Mouse (Mus musculus) intestine, embryonic 14.5 days (tissue): ENCODE data around the gene Siglece. TPM values are rescaled to one million over a fixed set of nuclear protein-coding genes. Genes with fewer than 3 reads are reported as not detected.

Experiments used
- ATAC-seq: fragments of 200-750 bp; cut with Nextera tagmentation; replicated peaks from 2 replicates; pipeline ENCODE4 v1.8.0; 2017; ENCODE audit warnings: low read depth, moderate number of reproducible peaks, moderate TSS enrichment, moderate library complexity; ENCODE audit not compliant: low FRiP score, low TSS enrichment
- DNase-seq: peaks from one replicate; pipeline ENCODE4 v3.0.0-alpha.2; 2018; ENCODE audit warnings: low spot score
- H3K27ac ChIP-seq: fragments of 300-500 bp; sonication (generic); 2 replicates; pipeline ENCODE4 v1.5.1; 2014; ENCODE audit warnings: low read depth, mild to moderate bottlenecking, control low read depth
- H3K27me3 ChIP-seq: fragments of 300-500 bp; sonication (generic); replicated peaks from 2 replicates; pipeline ENCODE4 v1.6.1; 2014; ENCODE audit warnings: low read length, control low read depth; ENCODE audit not compliant: control insufficient read depth, insufficient read depth
- H3K36me3 ChIP-seq: fragments of 300-500 bp; sonication (generic); 2 replicates; pipeline ENCODE4 v1.6.1; 2014; ENCODE audit warnings: low read length, control low read depth; ENCODE audit not compliant: control insufficient read depth, insufficient read depth
- H3K4me1 ChIP-seq: fragments of 300-500 bp; sonication (generic); replicated peaks from 2 replicates; pipeline ENCODE4 v1.6.1; 2014; ENCODE audit warnings: low read length, control low read depth, mixed read lengths; ENCODE audit not compliant: control insufficient read depth, insufficient read depth
- H3K4me2 ChIP-seq: fragments of 300-500 bp; sonication (generic); 2 replicates; pipeline ENCODE4 v1.6.1; 2014; ENCODE audit warnings: low read length
- H3K4me3 ChIP-seq: fragments of 300-500 bp; sonication (generic); 2 replicates; pipeline ENCODE4 v1.5.1; 2014; ENCODE audit warnings: low read depth, low read length, control low read depth, mixed read lengths
- H3K9ac ChIP-seq: fragments of 300-500 bp; sonication (generic); 2 replicates; pipeline ENCODE4 v1.6.1; 2014; ENCODE audit warnings: mild to moderate bottlenecking, low read length
- H3K9me3 ChIP-seq: fragments of 300-500 bp; sonication (generic); 2 replicates; pipeline ENCODE4 v1.6.1; 2016; ENCODE audit warnings: low read length, control low read depth; ENCODE audit not compliant: control insufficient read depth
- WGBS: fragments of 180-500 bp; shearing (Covaris S2); extraction: QIAGEN DNeasy Blood & Tissue Kit; methylation state at CpG from one replicate; pipeline ENCODE4 v1.1.7; 2014; 5-methylcytosine and 5-hydroxymethylcytosine counted together
- polyA plus RNA-seq: library from polyadenylated mRNA; unstranded; fragments of >200 nt; fragmentation: Nextera tagmentation; extraction: Ambion mirVana; gene quantifications from 2 replicates; pipeline ENCODE4 v1.2.1, GENCODE M21; 2014

Siglece gene
- polyA plus RNA-seq, 1 experiment from 2014 or later = 1.7 TPM

GRCm38 (mm10) chr7:43622927-43623326 lies 37.0 kb downstream of the Siglece start:
- no peaks in the 10 kb centered on the region for H3K4me1 ChIP-seq
- no peak for ATAC-seq
- no peaks in the 10 kb centered on the region for H3K9me3 ChIP-seq
- no peak overlapping the region for H3K4me2 ChIP-seq
- H3K27ac ChIP-seq = no peak overlapping the region
- no peak overlapping the region for H3K4me3 ChIP-seq
- H3K27me3 ChIP-seq = no peaks in the 10 kb centered on the region
- no peaks in the 10 kb centered on the region for H3K36me3 ChIP-seq
- WGBS = 72% methylated on average over 7 of the region's 7 CpGs
- no peak overlapping the region for H3K9ac ChIP-seq
- no peak for DNase-seq

- Histone ChIP-seq H3K4me1 (no peaks in the 10 kb centered on the region), H3K4me2 (no peak overlapping the region), H3K4me3 (no peak overlapping the region), H3K9ac (no peak overlapping the region), H3K36me3 (no peaks in the 10 kb centered on the region), H3K27me3 (no peaks in the 10 kb centered on the region), H3K27ac (no peak overlapping the region), H3K9me3 (no peaks in the 10 kb centered on the region)
- 91% methylated on average over 14 of the region's 14 CpGs for WGBS
- ATAC-seq = no peak
- no peak for DNase-seq
These were observed 46.0 kb downstream of the Siglece start for GRCm38 (mm10) chr7:43613816-43614551.

GRCm38 (mm10) chr7:43608316-43608824 lies 51.6 kb downstream of the Siglece start:
- ATAC-seq = no peak
- no peaks in the 10 kb centered on the region for H3K4me1 ChIP-seq
- 68% methylated on average over 7 of the region's 7 CpGs for WGBS

GRCm38 (mm10) chr7:43607743-43608287 lies 52.1 kb downstream of the Siglece start:
- Histone ChIP-seq H3K4me3 (no peak overlapping the region), H3K36me3 (no peaks in the 10 kb centered on the region), H3K27ac (no peak overlapping the region), H3K4me2 (no peak overlapping the region; the same call in 1 of the 2 replicates), H3K4me1 (no peaks in the 10 kb centered on the region), H3K9me3 (no peaks in the 10 kb centered on the region), H3K27me3 (no peaks in the 10 kb centered on the region), H3K9ac (no peak overlapping the region)
- DNase-seq = no peak
- no peak for ATAC-seq
- WGBS = 46% methylated on average over 5 of the region's 5 CpGs

More at GRCm38 (mm10) chr7:43608316-43608824, 51.6 kb downstream of the Siglece start:
- Histone ChIP-seq H3K4me3 (no peak overlapping the region), H3K9ac (no peak overlapping the region), H3K9me3 (no peaks in the 10 kb centered on the region), H3K36me3 (no peaks in the 10 kb centered on the region), H3K27ac (no peak overlapping the region), H3K27me3 (no peaks in the 10 kb centered on the region), H3K4me2 (no peak overlapping the region)
- DNase-seq = no peak

- no peaks in the 10 kb centered on the region for H3K36me3 ChIP-seq
- no peak within 1 kb of the TSS for H3K27ac ChIP-seq
- H3K4me2 ChIP-seq = peak within 1 kb of the TSS; percentile 60
- no peak within 1 kb of the TSS for H3K9ac ChIP-seq
- H3K4me1 ChIP-seq = no peaks in the 10 kb centered on the region
- no peaks in the 10 kb centered on the region for H3K27me3 ChIP-seq
- H3K4me3 ChIP-seq = peak within 1 kb of the TSS; percentile 36
- ATAC-seq (peak; percentile 75), DNase-seq (peak; percentile 77)
- WGBS = 16% methylated on average over 41 of the region's 41 CpGs
- no peaks in the 10 kb centered on the region for H3K9me3 ChIP-seq
These were observed 52.8 kb downstream of the Siglece start, which contains the start of gene Zfp819 for GRCm38 (mm10) chr7:43606896-43607742. Zfp819 (plus strand) TSS chr7:43607169.

- 26% methylated on average over 5 of the region's 5 CpGs for WGBS
- Histone ChIP-seq H3K9ac (no peak overlapping the region), H3K4me3 (no peak overlapping the region), H3K4me1 (0 out of 2 replicates have a peak, but pooled peaks cover 3% of the 10 kb centered on the region), H3K27ac (no peak overlapping the region), H3K4me2 (no peak overlapping the region), H3K27me3 (no peaks in the 10 kb centered on the region), H3K9me3 (no peaks in the 10 kb centered on the region), H3K36me3 (no peaks in the 10 kb centered on the region)
- ATAC-seq = no peak
- no peak for DNase-seq
These were observed 58.1 kb downstream of the Siglece start for GRCm38 (mm10) chr7:43601884-43602283.

Other genes starting within 250 kb of the Siglece start
- 0.22 and 0.60 TPM in 2 replicates for gene Lim2, start 232.5 kb downstream of the Siglece start, polyA plus RNA-seq
- 2.8 and 3.4 TPM in 2 replicates for gene Nkg7, start 223.1 kb downstream of the Siglece start, polyA plus RNA-seq
- gene Cldnd2, start 219.4 kb downstream of the Siglece start, polyA plus RNA-seq = not detected in 2 replicates
- 347 and 370 TPM in 2 replicates for gene Etfb, start 216.1 kb downstream of the Siglece start, polyA plus RNA-seq
- gene Gm45233, start 216.0 kb downstream of the Siglece start, polyA plus RNA-seq = 0.39 TPM in 1 of 2 replicates, not detected in the other
- gene Vsig10l, start 197.0 kb downstream of the Siglece start, polyA plus RNA-seq = 4.2 and 5.6 TPM in 2 replicates
- 0.67 and 0.72 TPM in 2 replicates for gene Iglon5, start 170.1 kb downstream of the Siglece start, polyA plus RNA-seq
- gene 4931406B18Rik, start 154.2 kb downstream of the Siglece start, polyA plus RNA-seq = not detected in 2 replicates
- gene Cd33, start 115.7 kb downstream of the Siglece start, polyA plus RNA-seq = 1.7 and 2.0 TPM in 2 replicates
- gene Zfp658, start 97.9 kb downstream of the Siglece start, polyA plus RNA-seq = 3.4 and 3.8 TPM in 2 replicates
- 12.4 TPM in 2 replicates for gene Zfp719, start 80.6 kb downstream of the Siglece start, polyA plus RNA-seq
- not detected in 2 replicates for gene Zfp819, start 53.0 kb downstream of the Siglece start, polyA plus RNA-seq
- gene Ceacam18, start 25.5 kb downstream of the Siglece start, polyA plus RNA-seq = 2.3 and 3.5 TPM in 2 replicates
- gene Ctu1, start 11.9 kb upstream of the Siglece start, polyA plus RNA-seq = 9.4 and 9.8 TPM in 2 replicates
- 0.26 and 0.39 TPM in 2 replicates for gene Klk14, start 30.3 kb upstream of the Siglece start, polyA plus RNA-seq
- gene Klk13, start 52.4 kb upstream of the Siglece start, polyA plus RNA-seq = 0.86 and 1.2 TPM in 2 replicates
- not detected in 2 replicates for gene Klk12, start 108.7 kb upstream of the Siglece start, polyA plus RNA-seq
- gene Klk11, start 114.4 kb upstream of the Siglece start, polyA plus RNA-seq = not detected in 2 replicates
- gene Klk10, start 120.9 kb upstream of the Siglece start, polyA plus RNA-seq = 1.1 and 1.4 TPM in 2 replicates
- not detected in 2 replicates for gene Klk9, start 131.7 kb upstream of the Siglece start, polyA plus RNA-seq
- gene Klk8, start 137.4 kb upstream of the Siglece start, polyA plus RNA-seq = 26.7 and 29.9 TPM in 2 replicates
- 0.12 TPM in 1 of 2 replicates, not detected in the other for gene Klk7, start 151.1 kb upstream of the Siglece start, polyA plus RNA-seq
- gene Klk6, start 164.3 kb upstream of the Siglece start, polyA plus RNA-seq = 0.16 TPM in 1 of 2 replicates, not detected in the other
- gene Klk5, start 181.8 kb upstream of the Siglece start, polyA plus RNA-seq = not detected in 2 replicates
- gene Klk4, start 221.0 kb upstream of the Siglece start, polyA plus RNA-seq = not detected in 2 replicates